Mouse (Mus musculus): ENCODE measurements around the gene Trabd2b. TPM values are rescaled to one million over a fixed set of nuclear protein-coding genes. Genes with fewer than 3 reads are reported as not detected.

The Trabd2b gene
- total RNA-seq, 2 experiments from 2014 or later, result not detected

- no peak for ATAC-seq (replicated peaks; ENCODE audit: poor library complexity, severe bottlenecking)
Observed at GRCm38 (mm10) chr4:114523335-114524188, 117.0 kb downstream of the Trabd2b start.

DNA sequence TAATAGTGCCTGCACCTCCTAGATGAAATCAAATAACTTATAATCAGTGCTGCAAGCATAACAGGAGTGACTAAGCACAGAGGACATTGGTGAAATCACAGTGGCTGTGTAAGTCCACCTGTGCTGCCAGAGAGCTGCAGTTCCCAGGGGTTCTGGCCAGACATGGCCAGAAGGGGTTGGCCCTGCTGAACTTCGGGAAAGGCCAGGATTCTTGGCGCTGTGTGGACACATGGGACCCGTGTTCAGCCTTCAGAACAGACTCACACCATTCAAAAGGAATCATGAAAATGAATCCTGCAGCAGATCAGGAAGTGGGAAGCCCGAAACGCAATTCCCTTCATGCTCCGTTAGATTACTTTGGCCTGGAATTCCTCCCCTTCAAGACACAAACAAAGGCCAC is 125.1 kb downstream of the Trabd2b start:
- no peak for ATAC-seq (replicated peaks; ENCODE audit: poor library complexity, severe bottlenecking)

GRCm38 (mm10) chr4:114533894-114534754 is 127.6 kb downstream of the Trabd2b start:
- no peak for ATAC-seq (replicated peaks; ENCODE audit: poor library complexity, severe bottlenecking)

DNA sequence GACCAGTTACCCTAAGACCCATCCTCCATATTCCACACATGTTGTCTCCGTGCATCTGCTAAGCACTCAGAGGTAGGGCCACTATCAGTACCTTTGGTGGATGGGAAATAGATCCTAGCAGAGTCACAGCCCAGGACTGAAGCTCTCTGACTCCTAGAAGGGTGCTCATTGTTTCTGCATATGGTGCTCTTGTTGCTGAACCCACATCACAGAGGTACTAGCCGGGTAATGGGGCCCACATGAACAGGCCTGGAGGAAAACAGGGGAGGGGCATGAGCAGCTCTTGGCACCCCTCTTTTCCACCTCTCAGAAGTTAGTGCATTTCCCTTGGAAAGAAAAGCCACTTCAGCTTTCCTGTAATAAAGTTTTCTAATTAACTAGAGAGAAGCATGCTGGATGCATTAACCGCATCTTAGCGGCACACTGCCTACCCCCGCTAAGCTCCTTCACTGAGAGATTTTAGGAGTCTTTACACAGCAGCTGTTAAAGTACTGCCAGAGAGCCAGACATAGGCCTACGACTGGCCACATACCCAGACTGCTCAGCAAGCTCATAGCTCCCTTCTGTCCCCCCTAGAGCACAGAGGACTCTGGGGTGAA is 131.0 kb downstream of the Trabd2b start:
- no peak for ATAC-seq (replicated peaks; ENCODE audit: poor library complexity, severe bottlenecking)

DNA sequence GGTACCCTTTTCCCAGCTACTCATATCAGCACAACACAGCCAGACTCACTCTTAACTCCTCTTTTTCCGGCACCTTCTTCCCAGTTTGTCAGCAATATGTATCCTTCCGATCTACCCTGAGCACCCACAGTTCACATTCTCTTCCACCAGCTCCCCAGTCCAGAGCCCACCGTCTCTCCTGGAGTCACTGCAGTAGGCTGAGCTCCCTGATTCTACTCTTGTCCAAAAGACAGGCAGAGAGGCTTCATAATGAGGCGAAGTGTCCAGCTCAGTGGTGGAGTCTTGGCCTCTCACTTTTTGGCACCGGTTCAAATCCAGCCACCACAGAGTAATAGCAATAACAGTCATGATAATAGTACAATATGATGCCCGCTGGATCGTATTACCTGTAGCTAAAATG is 133.5 kb downstream of the Trabd2b start:
- no peak for ATAC-seq (replicated peaks; ENCODE audit: poor library complexity, severe bottlenecking)

GRCm38 (mm10) chr4:114541221-114541620 is 134.7 kb downstream of the Trabd2b start:
- ATAC-seq (replicated peaks; ENCODE audit: poor library complexity, severe bottlenecking), result no peak

- ATAC-seq (replicated peaks; ENCODE audit: poor library complexity, severe bottlenecking), result no peak
Observed at GRCm38 (mm10) chr4:114542136-114542535, 135.6 kb downstream of the Trabd2b start.

DNA sequence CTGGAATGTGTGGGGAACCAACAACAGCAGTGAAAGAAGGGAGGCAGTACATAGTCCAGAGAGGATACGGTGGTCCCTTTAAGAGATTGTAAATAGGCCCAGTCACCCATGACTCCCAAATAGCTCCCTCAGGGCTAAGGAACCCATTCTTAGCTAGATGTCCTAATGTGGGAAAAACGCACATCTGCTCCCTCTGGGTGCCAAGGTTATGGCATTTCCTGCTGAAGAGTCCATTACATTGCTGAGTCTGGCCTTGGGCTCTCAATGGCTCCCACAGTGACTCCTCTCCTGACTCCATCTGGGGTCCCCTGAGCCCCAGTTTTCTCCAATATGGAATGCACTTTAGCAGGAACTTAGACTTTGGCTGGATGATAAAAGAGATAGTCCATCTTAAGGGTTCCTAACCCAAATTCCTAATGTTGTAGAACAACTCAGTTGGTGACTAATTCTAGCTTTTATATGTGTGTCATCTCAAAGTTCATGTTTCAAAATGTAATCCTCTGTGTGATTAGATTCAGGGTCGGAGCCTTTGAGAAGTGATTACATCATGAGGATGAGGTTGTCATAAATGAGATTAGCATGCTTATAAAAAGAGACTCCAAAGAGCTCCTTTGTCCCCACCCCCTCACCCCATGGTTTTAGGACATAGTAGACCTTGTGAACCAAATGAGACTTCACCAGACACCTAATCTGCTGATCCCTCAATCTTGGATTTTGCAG is 139.1 kb downstream of the Trabd2b start:
- ATAC-seq (replicated peaks; ENCODE audit: poor library complexity, severe bottlenecking), result no peak

GRCm38 (mm10) chr4:114547658-114548448 is 141.3 kb downstream of the Trabd2b start:
- ATAC-seq (replicated peaks; ENCODE audit: poor library complexity, severe bottlenecking), result no peak; the same call in 1 of the 2 replicates

GRCm38 (mm10) chr4:114549487-114549886 is 143.0 kb downstream of the Trabd2b start:
- ATAC-seq (replicated peaks; ENCODE audit: poor library complexity, severe bottlenecking), result no peak

GRCm38 (mm10) chr4:114550471-114551156 is 144.1 kb downstream of the Trabd2b start:
- no peak for ATAC-seq (replicated peaks; ENCODE audit: poor library complexity, severe bottlenecking)

DNA sequence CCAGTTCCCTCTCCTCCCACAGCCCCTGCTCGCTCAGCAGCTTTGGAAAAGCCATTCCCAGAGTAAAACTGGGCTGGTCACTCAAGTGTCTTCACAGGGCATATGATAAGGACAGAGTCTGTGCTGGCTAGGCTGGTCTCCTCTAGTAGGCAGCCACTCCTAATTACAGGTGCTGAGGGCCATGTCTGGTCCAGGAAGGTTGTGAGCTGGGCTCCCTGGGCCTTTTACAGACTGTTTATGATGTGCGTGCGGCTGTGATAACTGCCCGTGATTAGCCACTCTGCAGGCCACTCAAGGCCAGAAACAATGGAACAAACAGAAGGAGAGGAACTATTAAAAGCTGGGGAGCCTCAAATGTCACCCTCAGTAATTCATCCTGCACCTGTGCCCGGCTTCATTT is 150.4 kb downstream of the Trabd2b start:
- ATAC-seq (replicated peaks; ENCODE audit: poor library complexity, severe bottlenecking), result no peak

GRCm38 (mm10) chr4:114557731-114558130 is 151.2 kb downstream of the Trabd2b start:
- ATAC-seq (replicated peaks; ENCODE audit: poor library complexity, severe bottlenecking), result no peak

DNA sequence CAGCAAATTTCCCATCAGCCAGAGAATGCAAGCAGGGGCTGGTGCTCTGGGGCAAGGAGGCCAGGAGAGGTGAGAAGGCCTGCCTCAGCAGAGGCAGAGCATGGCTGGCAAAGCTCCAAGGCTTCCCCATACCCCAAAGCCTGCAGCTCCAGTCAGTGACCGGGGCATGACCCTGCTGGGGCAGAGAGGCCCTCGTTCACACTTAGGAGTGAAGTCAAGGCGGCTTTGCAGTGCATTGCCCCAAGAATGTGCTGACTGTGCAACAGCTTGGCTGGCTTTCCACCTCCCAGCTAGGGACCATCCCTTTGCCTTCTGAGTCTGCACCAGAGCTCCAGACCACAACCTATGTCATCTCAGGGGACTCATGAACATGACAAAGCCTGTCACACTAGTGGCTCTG is 152.0 kb downstream of the Trabd2b start:
- ATAC-seq (replicated peaks; ENCODE audit: poor library complexity, severe bottlenecking), result no peak

GRCm38 (mm10) chr4:114560638-114561216 is 154.2 kb downstream of the Trabd2b start:
- no peak for ATAC-seq (replicated peaks; ENCODE audit: poor library complexity, severe bottlenecking)

DNA sequence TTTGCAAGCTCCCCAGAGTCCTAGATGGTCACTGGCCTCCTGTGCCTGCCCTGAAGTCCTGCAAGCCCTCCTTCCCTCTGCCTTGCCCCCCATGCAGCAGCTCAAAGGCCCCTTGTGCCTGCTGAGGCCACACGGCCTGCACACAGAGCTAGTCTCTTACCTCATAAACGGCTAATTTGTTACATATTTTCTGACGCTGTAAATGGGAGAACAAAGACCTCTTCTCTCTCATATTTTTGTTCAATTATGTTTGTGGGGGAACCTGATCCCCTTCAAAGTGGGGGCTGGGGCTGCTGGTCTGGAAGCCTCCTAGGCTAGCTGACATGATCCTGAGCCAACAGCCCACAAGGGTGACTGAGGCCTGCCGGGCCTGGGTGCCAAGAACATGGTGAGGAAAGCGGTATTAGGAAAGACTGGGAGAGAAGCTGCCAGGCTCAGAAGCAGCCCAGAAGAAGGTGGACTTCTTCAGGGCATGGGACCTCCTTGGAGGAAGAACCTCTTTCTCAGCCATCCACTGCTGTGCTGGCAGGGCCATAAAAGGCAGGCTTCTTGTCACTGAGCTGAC is 157.7 kb downstream of the Trabd2b start:
- ATAC-seq (replicated peaks; ENCODE audit: poor library complexity, severe bottlenecking), result no peak

DNA sequence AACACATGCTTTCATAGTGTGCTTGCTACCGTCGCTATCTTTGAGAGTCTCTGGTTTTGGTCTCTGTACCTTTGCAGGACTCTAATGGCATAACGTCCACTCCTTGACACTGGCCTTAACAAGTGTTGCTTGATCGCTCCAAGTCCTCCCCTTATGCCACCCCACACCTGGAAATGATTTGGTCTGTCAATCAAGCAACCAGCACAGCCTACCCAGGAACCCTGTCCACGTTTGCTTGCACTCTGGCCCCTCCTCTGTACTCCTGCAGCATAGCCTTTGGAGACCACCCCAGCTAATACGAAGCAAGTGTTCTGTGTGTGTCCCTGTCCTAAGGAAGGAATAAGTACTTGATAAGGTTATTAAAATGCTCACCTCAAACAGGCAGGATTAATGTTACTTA is 161.1 kb downstream of the Trabd2b start:
- no peak for ATAC-seq (replicated peaks; ENCODE audit: poor library complexity, severe bottlenecking)

GRCm38 (mm10) chr4:114568081-114568605 is 161.6 kb downstream of the Trabd2b start:
- ATAC-seq (replicated peaks; ENCODE audit: poor library complexity, severe bottlenecking), result no peak
